Mouse (Mus musculus) central nervous system, embryonic 14 days (tissue): ENCODE results near the gene Arhgap18. TPM values are rescaled to one million over a fixed set of nuclear protein-coding genes. Genes with fewer than 3 reads are reported as not detected.

Experiments
- polyA plus RNA-seq: library from polyadenylated mRNA; depleted of rRNA; stranded (reverse); fragments of >200 nt; gene quantifications from 2 replicates; pipeline ENCODE4 v1.2.3, GENCODE M21; 2012; rRNA removed

Gene Arhgap18
- polyA plus RNA-seq, result 11.9 and 12.1 TPM in 2 replicates

GRCm38 (mm10) chr10:26752929-26753567, at the start of gene Arhgap18:
Gene Arhgap18 (plus strand): TSS chr10:26753421.

